Mouse (Mus musculus) heart, embryonic 16.5 days (tissue): ENCODE results near the gene 1110008L16Rik. TPM values are rescaled to one million over a fixed set of nuclear protein-coding genes. Genes with fewer than 3 reads are reported as not detected.

Source experiments
- ATAC-seq: fragments of 200-750 bp; cut with Nextera tagmentation; replicated peaks from 2 replicates; pipeline ENCODE4 v1.8.0; 2017; ENCODE audit warnings: moderate number of reproducible peaks; ENCODE audit not compliant: insufficient read depth, low FRiP score; ENCODE audit errors: extremely low read depth
- H3K27ac ChIP-seq: fragments of 300-500 bp; sonication (generic); 2 replicates; pipeline ENCODE4 v1.5.1; 2014; ENCODE audit warnings: mild to moderate bottlenecking, low read length, control low read depth, moderate library complexity
- H3K27me3 ChIP-seq: fragments of 300-500 bp; sonication (generic); 2 replicates; pipeline ENCODE4 v1.6.1; 2014; ENCODE audit warnings: low read length, mixed read lengths; ENCODE audit not compliant: control insufficient read depth, insufficient read depth
- H3K36me3 ChIP-seq: fragments of 300-500 bp; sonication (generic); 2 replicates; pipeline ENCODE4 v1.6.1; 2014; ENCODE audit not compliant: control insufficient read depth, insufficient read depth
- H3K4me1 ChIP-seq: fragments of 300-500 bp; sonication (generic); 2 replicates; pipeline ENCODE4 v1.6.1; 2014; ENCODE audit warnings: low read length, mixed read lengths; ENCODE audit not compliant: control insufficient read depth, insufficient read depth
- H3K4me2 ChIP-seq: fragments of 300-500 bp; sonication (generic); 2 replicates; pipeline ENCODE4 v1.6.1; 2014; ENCODE audit warnings: low read depth, mild to moderate bottlenecking, control low read depth, low read length
- H3K4me3 ChIP-seq: fragments of 300-500 bp; sonication (generic); 2 replicates; pipeline ENCODE4 v1.5.1; 2014; ENCODE audit warnings: mild to moderate bottlenecking, control low read depth, low read length
- H3K9ac ChIP-seq: fragments of 300-500 bp; sonication (generic); 2 replicates; pipeline ENCODE4 v1.6.1; 2014; ENCODE audit warnings: low read length, control low read depth
- H3K9me3 ChIP-seq: fragments of 300-500 bp; sonication (generic); replicated peaks from 2 replicates; pipeline ENCODE4 v1.6.1; 2016; ENCODE audit warnings: low read length; ENCODE audit not compliant: control insufficient read depth
- WGBS: fragments of 180-500 bp; shearing (Covaris S2); extraction: QIAGEN DNeasy Blood & Tissue Kit; methylation state at CpG from one replicate; pipeline ENCODE4 v1.1.7; 2014; 5-methylcytosine and 5-hydroxymethylcytosine counted together
- polyA plus RNA-seq: library from polyadenylated mRNA; unstranded; fragments of >200 nt; fragmentation: Nextera tagmentation; extraction: Ambion mirVana; gene quantifications from 2 replicates; pipeline ENCODE4 v1.2.1, GENCODE M21; 2015

1110008L16Rik gene
- polyA plus RNA-seq, 1 experiment from 2014 or later = 12.3 TPM

DNA sequence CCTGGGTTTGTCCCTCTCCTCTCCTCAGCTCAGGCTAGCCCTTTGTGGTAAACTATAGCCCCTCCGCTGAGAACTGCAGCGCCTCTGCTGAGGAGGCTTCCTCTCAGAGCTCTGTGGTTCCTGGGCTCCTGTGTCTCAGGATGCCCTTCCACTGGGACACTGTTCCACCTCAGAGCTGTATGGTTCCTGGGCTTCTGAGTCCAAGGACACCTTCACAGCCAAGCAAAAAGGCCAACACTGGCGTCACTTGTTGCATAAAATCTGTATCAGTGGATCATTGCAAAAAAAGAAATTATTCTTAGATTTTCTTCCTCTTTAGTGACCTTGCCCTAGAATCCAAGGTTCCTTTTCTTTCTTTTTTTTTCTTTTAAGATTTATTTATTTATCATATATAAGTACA, 85.4 kb downstream of the 1110008L16Rik start:
- 85% methylated on average over 3 of the region's 3 CpGs for WGBS
- Histone ChIP-seq H3K9me3 (no peaks in the 10 kb centered on the region), H3K36me3 (no peaks in the 10 kb centered on the region), H3K4me2 (no peak overlapping the region), H3K4me3 (no peak overlapping the region), H3K9ac (no peak overlapping the region), H3K27ac (peak overlapping the region; percentile 20; the same call in 1 of the 2 replicates), H3K27me3 (no peaks in the 10 kb centered on the region), H3K4me1 (peaks cover 6% of the 10 kb centered on the region; the same call in 1 of the 2 replicates)
- no peak for ATAC-seq

DNA sequence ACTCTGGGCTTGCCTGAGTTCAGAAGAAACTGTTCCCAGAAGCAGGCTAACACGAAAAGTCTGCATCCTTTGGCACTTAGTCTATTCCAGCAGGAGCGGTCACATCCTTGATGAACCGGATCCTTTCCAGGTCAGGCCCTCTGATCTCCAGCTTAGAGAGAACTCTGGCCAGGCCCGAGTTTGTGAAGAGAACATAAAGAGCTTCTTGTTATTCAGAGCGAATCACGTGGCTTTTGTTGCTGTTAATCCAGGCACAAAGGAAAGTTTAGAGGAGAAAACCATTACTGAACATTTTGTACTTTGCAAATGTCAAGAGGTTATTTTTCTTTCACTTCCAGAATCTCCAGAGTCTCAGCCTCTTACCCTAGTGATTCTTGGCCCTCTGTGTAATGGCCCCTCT, 86.6 kb downstream of the 1110008L16Rik start:
- H3K9ac ChIP-seq = no peak overlapping the region
- H3K4me2 ChIP-seq = no peak overlapping the region
- no peak overlapping the region for H3K27ac ChIP-seq
- no peak overlapping the region for H3K4me3 ChIP-seq
- no peaks in the 10 kb centered on the region for H3K9me3 ChIP-seq
- ATAC-seq = no peak
- 69% methylated on average over 6 of the region's 6 CpGs for WGBS
- peaks cover 6% of the 10 kb centered on the region; the same call in 1 of the 2 replicates for H3K4me1 ChIP-seq
- no peaks in the 10 kb centered on the region for H3K36me3 ChIP-seq
- H3K27me3 ChIP-seq = no peaks in the 10 kb centered on the region

DNA sequence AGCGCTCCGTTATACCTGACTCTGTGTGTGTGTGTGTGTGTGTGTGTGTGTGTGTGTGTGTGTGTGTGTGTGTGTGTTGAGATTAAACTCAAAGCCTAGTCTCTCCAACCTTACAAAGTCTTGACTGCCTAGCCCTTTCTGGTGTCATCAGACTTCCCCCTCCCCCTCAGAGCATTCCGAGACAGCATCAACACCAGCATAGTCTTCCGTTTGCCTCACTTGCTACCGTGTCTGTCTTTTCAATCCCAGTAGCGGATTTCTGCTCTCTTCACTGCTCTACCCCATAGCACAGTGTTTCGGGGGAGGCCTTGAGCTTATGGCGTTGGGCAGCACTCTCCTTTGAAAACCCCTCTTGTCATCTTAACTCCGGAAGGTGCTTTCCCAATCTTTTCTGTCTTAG, 87.1 kb downstream of the 1110008L16Rik start:
- peaks cover 6% of the 10 kb centered on the region; the same call in 1 of the 2 replicates for H3K4me1 ChIP-seq
- no peak overlapping the region for H3K4me2 ChIP-seq
- H3K4me3 ChIP-seq = no peak overlapping the region
- H3K36me3 ChIP-seq = no peaks in the 10 kb centered on the region
- 74% methylated on average over 9 of the region's 9 CpGs for WGBS
- no peak overlapping the region for H3K27ac ChIP-seq
- H3K27me3 ChIP-seq = no peaks in the 10 kb centered on the region
- no peak for ATAC-seq
- H3K9me3 ChIP-seq = no peaks in the 10 kb centered on the region
- H3K9ac ChIP-seq = no peak overlapping the region

DNA sequence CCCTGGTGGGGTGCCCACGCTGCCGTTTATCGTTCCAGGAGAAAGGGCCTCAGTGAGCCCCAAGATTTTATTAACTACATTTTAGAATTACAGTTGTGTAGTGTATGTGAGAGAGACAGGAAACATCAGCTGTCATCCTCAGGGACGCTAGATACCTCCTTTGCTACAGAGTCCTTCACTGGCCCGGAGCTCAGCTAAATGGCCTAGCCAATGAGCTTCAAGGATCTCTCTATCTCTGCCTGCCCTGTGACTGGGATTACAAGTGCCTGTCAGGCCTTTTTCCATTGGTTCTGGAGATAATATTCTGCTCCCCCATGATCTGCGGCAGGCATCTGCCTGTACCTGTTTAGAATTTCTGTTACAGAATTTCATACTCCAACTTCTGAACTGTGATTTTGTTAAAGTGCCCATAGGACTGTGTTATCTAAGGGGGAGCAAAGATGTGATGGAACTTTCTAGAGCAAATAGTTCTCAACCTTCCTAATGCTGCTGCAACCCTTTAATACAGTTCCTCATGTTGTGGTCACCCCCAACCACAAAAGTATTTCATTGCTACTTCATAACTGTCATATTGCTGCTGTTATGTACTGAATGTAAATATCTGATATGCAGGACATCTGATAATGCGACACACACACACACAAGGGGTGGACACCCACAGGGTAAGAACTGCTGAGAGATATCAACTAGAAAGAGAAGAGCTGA, 87.9 kb downstream of the 1110008L16Rik start:
- Histone ChIP-seq H3K9me3 (no peaks in the 10 kb centered on the region), H3K4me1 (peaks cover 6% of the 10 kb centered on the region; the same call in 1 of the 2 replicates), H3K36me3 (no peaks in the 10 kb centered on the region), H3K27ac (peak overlapping the region; percentile 17; the same call in 1 of the 2 replicates), H3K4me3 (no peak overlapping the region), H3K4me2 (no peak overlapping the region), H3K27me3 (no peaks in the 10 kb centered on the region), H3K9ac (no peak overlapping the region; the same call in 1 of the 2 replicates)
- WGBS = 50% methylated on average over 7 of the region's 7 CpGs
- ATAC-seq = no peak

DNA sequence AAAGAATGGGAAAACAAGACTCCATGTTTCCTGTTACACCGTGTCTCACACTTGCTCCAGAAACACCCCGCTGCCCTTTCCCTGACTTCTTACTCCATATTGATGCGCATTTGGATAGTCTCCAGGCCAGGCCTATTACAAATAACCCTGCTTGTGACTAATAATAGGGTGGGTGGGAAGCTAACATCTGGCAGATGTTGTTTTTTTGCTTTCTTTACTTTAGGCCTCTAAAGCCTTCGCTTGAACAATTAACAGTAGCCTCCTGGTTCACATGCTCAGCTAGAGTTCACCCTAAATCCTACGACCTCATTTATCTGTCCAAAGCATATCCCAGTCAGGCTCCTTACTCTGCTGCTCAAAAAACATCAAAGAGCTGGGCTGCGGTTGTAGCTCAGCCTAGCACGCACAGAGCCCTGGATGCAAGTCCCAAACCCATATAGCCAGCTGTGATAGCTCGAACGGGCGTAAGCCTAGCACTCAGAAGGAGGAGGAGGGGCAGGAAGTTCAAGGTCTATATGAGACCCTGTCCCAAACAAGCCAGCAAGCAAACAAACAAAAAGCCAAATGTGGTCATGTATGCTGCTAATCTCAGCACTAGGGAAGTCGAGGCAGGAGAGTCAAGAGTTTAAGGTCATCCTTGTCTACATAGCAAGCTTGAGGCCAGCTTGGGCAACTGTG, 88.5 kb downstream of the 1110008L16Rik start:
- peak; percentile 51; the same call in 1 of the 2 replicates for ATAC-seq
- 61% methylated on average over 11 of the region's 11 CpGs for WGBS

DNA sequence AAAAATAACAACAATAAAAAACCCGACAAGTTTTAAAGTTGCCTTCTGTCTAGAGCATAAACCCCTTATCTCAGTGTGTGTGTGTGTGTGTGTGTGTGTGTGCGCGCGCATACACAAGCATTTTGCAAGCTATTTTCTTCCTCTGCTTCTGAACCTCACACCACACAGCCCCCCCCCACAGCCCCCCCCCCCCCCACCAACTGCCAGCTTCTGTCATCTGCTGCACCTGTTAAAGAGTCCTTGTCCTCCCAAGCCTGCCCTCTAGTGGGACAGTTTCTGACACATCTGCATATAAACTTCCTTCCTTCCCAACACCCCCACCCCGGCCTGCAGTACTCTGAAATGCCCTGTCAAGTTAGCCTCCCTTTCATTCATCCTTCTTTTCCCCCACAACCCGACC, 89.1 kb downstream of the 1110008L16Rik start:
- Histone ChIP-seq H3K9ac (no peak overlapping the region), H3K9me3 (no peaks in the 10 kb centered on the region), H3K4me1 (peaks cover 6% of the 10 kb centered on the region; the same call in 1 of the 2 replicates), H3K27me3 (no peaks in the 10 kb centered on the region), H3K4me2 (no peak overlapping the region), H3K4me3 (no peak overlapping the region), H3K27ac (peak overlapping the region; percentile 54), H3K36me3 (no peaks in the 10 kb centered on the region)
- 54% methylated on average over 6 of the region's 6 CpGs for WGBS
- ATAC-seq = peak; percentile 63

More for the DNA sequence above, 88.5 kb downstream of the 1110008L16Rik start:
- Histone ChIP-seq H3K4me1 (peaks cover 6% of the 10 kb centered on the region; the same call in 1 of the 2 replicates), H3K27ac (peak overlapping the region; percentile 54), H3K27me3 (no peaks in the 10 kb centered on the region), H3K9me3 (no peaks in the 10 kb centered on the region), H3K36me3 (no peaks in the 10 kb centered on the region), H3K4me3 (no peak overlapping the region), H3K4me2 (no peak overlapping the region), H3K9ac (no peak overlapping the region)

DNA sequence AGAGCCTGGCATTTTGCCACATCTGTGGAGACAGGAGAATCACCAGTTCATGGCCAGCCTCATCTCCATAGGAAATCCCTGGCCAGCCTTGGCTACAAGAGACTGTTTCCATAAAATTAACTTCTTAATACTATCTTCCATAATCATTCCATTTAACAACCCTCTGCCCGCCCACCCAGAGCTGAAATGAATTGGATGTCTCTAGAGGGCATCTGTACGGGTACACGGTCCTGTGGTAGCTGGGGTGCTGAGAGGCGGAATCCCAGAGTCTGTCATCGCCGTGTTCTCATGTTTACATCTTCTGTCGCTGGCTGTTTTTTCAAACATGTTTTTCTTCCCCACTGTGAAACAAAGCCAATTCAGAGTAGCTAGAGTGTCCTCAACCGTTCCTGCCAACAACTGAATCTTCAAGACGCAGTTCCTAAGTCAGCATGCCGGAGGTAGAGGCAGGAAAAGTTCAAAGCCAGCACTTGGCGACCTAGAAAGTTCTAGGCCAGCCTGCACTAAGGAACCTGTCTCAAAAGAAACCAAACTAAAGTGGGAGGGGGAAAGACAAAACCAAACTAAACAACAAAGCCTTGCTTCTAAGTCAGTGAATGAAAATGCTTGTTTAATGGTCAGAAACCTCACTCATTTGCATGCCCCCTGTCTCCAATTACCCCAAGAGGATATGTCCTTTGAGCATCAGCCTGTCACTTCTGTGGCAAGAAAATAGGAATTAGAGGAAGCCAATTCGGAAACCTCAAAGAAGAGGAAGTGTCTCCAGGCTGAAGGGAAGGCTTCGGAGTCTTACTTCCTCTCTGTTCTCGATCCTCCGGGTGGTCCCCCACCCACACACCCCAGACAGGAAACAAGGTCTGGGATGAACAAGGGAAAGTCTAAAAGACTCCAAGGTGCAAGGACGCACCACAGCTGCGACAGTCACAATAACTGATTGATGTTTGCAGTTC, 90.0 kb downstream of the 1110008L16Rik start:
- Histone ChIP-seq H3K27ac (peak overlapping the region; percentile 25; the same call in 1 of the 2 replicates), H3K36me3 (no peaks in the 10 kb centered on the region), H3K4me2 (peak overlapping the region; percentile 11; the same call in 1 of the 2 replicates), H3K9ac (no peak overlapping the region), H3K9me3 (no peaks in the 10 kb centered on the region), H3K4me1 (peaks cover 6% of the 10 kb centered on the region; the same call in 1 of the 2 replicates), H3K27me3 (no peaks in the 10 kb centered on the region), H3K4me3 (no peak overlapping the region)
- 60% methylated on average over 17 of the region's 17 CpGs for WGBS
- ATAC-seq = no peak

DNA sequence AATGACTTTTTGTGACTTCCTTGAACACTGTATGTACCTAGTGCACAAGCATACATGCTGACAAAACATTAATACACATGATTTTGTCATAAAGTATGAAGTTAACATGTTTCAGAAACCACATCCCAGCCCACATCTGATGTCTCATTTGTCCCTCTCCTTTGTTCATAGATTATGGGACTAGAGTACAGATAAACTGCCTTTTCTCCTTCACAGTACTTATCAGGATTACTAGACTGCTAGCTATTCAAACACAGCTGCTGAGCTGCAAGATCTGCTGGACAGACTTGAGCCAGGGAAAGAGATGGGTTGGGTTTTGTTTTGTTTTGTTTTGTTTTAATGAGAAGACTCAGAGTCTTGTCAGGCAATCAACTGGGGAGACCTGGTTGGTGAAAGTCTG, 92.7 kb downstream of the 1110008L16Rik start:
- Histone ChIP-seq H3K27ac (no peak overlapping the region), H3K9me3 (no peaks in the 10 kb centered on the region), H3K4me1 (peaks cover 7% of the 10 kb centered on the region; the same call in 1 of the 2 replicates), H3K4me2 (no peak overlapping the region), H3K4me3 (no peak overlapping the region), H3K36me3 (no peaks in the 10 kb centered on the region), H3K9ac (no peak overlapping the region), H3K27me3 (no peaks in the 10 kb centered on the region)
- ATAC-seq = no peak
